Mouse (Mus musculus) layer of hippocampus, adult 9-11 months (tissue): ENCODE data around the gene Slc25a35.
"Not testable (repeated sequence)": the region's sequence is repeated elsewhere in the genome, so short reads cannot be mapped to it uniquely, and the experiment has no call there.

Source experiments
- DNase-seq: peaks from one replicate; pipeline ENCODE4 v3.0.0; 2022

Gene Slc25a35

GRCm38 (mm10) chr11:68967337-68968282 lies at the start of gene Slc25a35:
Gene Slc25a35, plus strand, starts transcription at chr11:68968131.
- DNase-seq: peak; percentile 93

GRCm38 (mm10) chr11:68923191-68923590 lies 44.7 kb upstream of the Slc25a35 start:
- no peak for DNase-seq

- no peak for DNase-seq
Observed at GRCm38 (mm10) chr11:68924749-68925148, 43.2 kb upstream of the Slc25a35 start.

- no peak for DNase-seq
Observed at GRCm38 (mm10) chr11:68926981-68927380, 41.0 kb upstream of the Slc25a35 start, which contains the start of gene Odf4. Gene Odf4, minus strand, starts transcription at chr11:68927081.

- no peak for DNase-seq
Observed at GRCm38 (mm10) chr11:68929947-68930346, 38.0 kb upstream of the Slc25a35 start.

DNA sequence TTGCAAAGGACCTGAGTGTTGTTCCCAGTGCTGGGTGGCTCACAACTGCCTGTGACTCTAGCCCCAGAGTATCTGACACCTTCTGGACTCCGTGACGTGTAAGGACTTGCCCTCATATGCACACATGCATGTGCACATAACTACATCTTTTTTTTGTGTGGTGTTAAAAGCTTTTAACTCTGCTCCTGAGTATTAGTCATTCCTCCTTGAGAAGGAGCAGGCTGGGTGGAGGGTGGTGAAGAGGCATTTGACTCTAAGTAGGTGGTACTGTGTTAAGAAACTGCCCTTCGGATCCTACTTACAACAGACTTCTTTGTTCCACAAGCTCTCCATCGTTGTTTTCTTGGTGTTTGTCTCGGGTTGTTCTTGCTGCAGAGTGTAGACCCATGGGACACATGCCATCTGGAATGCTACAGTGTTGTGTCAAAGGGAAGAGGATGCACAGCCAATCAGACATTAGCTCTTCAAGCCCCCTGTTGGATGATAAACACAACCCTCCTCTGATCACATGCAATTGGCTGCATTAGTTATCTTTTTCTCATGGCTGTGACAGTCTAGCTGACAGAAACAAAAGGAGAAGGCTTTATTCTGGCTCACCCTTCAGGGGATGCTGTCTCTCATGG lies 33.9 kb upstream of the Slc25a35 start:
- no peak for DNase-seq

DNA sequence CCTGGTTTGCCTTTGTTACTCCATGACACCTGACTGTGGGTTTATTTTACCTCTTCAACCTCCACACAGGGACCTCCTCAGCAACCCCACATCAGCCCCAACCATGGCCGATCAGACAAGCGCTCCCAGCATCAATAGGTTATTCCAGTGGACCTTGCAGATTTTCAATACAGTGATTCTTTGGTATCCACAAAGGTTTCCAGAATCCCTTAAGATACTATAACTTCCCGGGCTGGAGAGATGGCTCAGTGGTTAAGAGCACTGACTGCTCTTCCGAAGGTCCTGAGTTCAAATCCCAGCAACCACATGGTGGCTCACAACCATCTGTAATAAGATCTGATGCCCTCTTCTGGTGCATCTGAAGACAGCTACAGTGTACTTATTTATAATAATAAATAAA lies 31.0 kb upstream of the Slc25a35 start:
- DNase-seq: not testable (repeated sequence)

DNA sequence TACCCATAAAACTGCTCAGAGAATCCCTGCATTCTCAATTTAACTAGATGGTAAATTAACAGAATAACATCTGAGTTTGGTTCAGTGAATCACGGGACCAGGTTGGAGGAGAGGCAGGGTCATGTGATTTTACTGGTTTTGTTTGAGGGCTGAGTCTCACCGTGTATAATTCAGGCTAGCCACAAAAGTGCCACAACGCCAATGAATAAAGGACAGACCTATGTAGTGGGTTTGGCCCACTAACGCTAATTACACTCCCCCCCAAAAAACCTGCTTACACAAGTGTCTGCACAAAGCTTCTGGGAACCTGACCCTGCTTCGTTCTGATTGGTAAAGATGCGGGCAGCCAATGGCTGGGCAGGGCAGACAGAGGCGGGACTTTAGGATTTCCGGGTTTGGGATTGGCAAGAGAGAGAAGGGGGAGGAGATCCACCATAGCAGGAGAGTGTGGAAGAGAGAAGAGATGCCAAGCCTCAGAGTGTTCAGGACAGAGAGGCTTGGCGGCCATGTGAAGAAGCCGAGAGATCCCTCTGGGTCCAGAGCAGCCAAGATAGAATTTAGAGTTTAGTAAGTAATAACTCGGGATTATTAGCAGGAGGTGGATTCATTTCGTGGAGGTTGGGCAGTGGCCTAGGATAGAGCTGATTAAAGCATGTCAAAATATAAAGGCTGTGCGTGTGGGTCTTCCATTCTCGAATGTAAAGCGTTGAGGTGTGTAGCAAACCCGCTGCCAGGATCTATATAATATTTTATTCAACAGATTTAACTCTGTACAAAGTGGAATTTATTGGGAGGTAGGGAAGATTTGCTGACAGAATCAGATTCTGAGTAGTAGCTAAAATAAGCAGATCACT lies 28.3 kb upstream of the Slc25a35 start:
- peak; percentile 93 for DNase-seq

- DNase-seq: no peak
Observed at GRCm38 (mm10) chr11:68940516-68940915, 27.4 kb upstream of the Slc25a35 start.

DNA sequence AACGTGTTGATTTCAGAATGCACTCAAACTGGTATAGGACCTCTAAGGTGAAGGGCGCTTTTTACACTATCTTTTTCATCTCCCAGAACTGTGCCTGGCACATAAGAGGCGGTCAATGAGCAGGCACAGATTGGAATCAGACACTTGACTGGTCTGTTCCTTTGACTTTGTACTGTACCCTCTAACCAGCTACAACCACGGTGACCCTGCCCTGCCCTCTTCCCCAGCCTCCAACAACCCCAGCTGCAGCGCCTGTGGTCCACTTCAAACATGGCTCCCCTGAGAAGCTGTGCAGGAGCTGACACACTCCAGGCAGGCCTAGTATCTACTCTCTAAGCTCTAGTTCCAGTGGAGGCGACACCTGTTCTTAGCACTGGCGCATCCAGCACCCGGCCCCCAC lies 25.2 kb upstream of the Slc25a35 start:
- DNase-seq: no peak

- no peak for DNase-seq
Observed at GRCm38 (mm10) chr11:68945245-68945644, 22.7 kb upstream of the Slc25a35 start.

DNA sequence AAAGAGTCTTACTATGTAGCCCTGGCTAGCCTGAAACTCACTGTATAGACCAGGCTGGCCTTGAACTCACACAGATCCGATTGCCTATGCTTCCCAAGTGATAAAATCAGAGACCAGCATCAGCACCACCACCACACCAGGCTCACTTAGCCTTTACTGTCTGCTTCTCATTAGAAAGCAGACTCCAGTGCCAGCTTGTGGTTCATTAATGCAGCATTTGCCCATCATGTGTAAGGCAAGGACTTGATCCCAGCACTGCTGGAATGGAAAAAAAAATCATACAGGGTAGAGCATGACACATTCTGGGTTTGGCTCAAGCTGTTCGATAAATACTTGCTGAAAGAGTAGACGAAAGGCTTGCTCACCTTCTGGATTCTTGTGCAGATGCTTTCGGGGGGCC lies 21.9 kb upstream of the Slc25a35 start:
- no peak for DNase-seq

GRCm38 (mm10) chr11:68946806-68947440 lies 21.0 kb upstream of the Slc25a35 start:
- peak; percentile 43 for DNase-seq

- DNase-seq: no peak
Observed at GRCm38 (mm10) chr11:68947542-68947993, 20.4 kb upstream of the Slc25a35 start.

- DNase-seq: no peak
Observed at GRCm38 (mm10) chr11:68953903-68954302, 14.0 kb upstream of the Slc25a35 start.

- no peak for DNase-seq
Observed at GRCm38 (mm10) chr11:68954408-68954807, 13.5 kb upstream of the Slc25a35 start.

DNA sequence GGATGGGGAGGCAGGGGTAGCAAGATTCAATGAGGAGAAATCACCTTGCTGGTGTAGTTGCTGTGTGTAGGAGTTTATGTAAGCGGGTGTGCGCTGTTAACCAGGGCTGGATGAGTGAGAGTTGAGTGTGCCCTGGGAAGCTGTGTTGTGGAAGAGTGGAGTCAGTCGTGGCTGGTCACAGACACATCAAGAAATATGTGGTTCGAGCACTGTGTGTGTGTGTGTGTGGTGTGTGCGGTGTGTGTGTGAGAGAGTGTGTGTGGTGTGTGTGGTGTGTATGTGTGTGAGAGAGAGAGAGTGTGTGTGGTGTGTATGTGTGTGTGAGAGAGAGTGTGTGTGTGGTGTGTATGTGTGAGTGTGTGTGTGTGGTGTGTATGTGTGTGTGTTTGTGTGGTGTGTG lies 12.5 kb upstream of the Slc25a35 start:
- DNase-seq: no peak

DNA sequence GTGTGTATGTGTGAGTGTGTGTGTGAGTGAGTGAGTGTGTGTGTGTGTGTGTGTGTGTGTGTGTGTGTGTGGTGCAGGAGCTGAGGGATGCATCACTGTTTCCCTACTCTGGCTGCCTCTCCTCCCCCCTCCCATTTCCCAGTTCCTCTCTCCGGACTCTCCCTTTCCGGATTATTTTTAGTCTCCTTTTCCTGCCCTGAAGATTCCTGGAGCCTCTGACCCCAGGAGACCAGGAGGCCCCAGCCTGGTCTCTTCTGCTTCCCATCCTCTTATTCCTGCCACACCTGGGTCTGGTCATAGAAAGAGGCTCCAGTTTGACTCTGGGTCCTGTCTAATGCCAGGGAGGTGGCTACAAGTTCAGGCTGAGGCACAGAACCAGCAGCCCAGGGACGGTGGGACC lies 11.8 kb upstream of the Slc25a35 start:
- DNase-seq: no peak

GRCm38 (mm10) chr11:68956697-68957096 lies 11.2 kb upstream of the Slc25a35 start:
- DNase-seq: no peak

DNA sequence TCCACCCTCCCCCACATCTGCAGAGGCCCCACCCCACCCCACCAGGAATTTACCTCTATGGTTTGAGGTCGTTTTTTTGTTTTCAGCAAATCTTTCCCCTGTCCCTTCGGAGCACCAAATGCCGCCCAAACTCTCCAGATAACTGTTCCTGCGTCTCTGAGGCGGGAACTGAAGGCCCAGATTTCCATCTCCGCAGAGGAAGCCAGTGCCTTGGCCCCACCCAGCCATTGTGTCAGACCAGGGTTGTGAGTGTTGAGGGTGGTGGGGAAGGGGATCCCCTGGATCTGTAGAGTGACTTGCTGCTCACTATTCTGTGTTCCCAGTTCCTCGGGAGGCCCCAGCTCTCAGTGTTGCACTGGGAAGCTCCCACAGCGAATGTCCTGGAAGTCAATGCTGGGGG lies 10.6 kb upstream of the Slc25a35 start, which contains the start of gene Arhgef15:
Gene Arhgef15 (minus strand): TSS at position 173 of the 400 bp plus-strand sequence.
- DNase-seq: no peak

GRCm38 (mm10) chr11:68957971-68958370 lies 10.0 kb upstream of the Slc25a35 start:
- DNase-seq: no peak

DNA sequence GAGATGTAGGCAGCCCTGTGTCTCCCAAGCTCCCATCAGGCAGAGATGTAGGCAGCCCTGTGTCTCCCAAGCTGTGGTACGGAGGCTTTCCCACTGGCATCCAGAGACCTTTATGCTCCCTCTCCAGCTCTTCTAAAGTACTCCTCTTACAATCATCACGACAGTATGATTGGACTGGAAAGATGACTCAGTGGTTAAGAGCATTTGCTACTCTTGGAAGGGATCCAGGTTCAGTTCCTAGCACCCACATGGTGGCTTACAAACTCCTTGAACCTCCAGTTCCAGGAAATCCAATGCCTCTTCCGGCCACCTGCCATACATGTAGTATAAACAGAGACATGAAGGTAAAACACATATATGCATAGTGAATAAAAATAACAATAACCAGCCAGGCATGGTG lies 6.3 kb upstream of the Slc25a35 start:
- no peak for DNase-seq
